Mouse (Mus musculus) intestine, embryonic 14.5 days (tissue): ENCODE measurements around the gene Trim71. TPM values are rescaled to one million over a fixed set of nuclear protein-coding genes. Genes with fewer than 3 reads are reported as not detected.

Experiments
- ATAC-seq: fragments of 200-750 bp; cut with Nextera tagmentation; replicated peaks from 2 replicates; pipeline ENCODE4 v1.8.0; 2017; ENCODE audit warnings: low read depth, moderate number of reproducible peaks, moderate TSS enrichment, moderate library complexity; ENCODE audit not compliant: low FRiP score, low TSS enrichment
- DNase-seq: peaks from one replicate; pipeline ENCODE4 v3.0.0-alpha.2; 2018; ENCODE audit warnings: low spot score
- H3K27ac ChIP-seq: fragments of 300-500 bp; sonication (generic); 2 replicates; pipeline ENCODE4 v1.5.1; 2014; ENCODE audit warnings: low read depth, mild to moderate bottlenecking, control low read depth
- H3K27me3 ChIP-seq: fragments of 300-500 bp; sonication (generic); replicated peaks from 2 replicates; pipeline ENCODE4 v1.6.1; 2014; ENCODE audit warnings: low read length, control low read depth; ENCODE audit not compliant: control insufficient read depth, insufficient read depth
- H3K36me3 ChIP-seq: fragments of 300-500 bp; sonication (generic); 2 replicates; pipeline ENCODE4 v1.6.1; 2014; ENCODE audit warnings: low read length, control low read depth; ENCODE audit not compliant: control insufficient read depth, insufficient read depth
- H3K4me1 ChIP-seq: fragments of 300-500 bp; sonication (generic); replicated peaks from 2 replicates; pipeline ENCODE4 v1.6.1; 2014; ENCODE audit warnings: low read length, control low read depth, mixed read lengths; ENCODE audit not compliant: control insufficient read depth, insufficient read depth
- H3K4me2 ChIP-seq: fragments of 300-500 bp; sonication (generic); 2 replicates; pipeline ENCODE4 v1.6.1; 2014; ENCODE audit warnings: low read length
- H3K4me3 ChIP-seq: fragments of 300-500 bp; sonication (generic); 2 replicates; pipeline ENCODE4 v1.5.1; 2014; ENCODE audit warnings: low read depth, low read length, control low read depth, mixed read lengths
- H3K9ac ChIP-seq: fragments of 300-500 bp; sonication (generic); 2 replicates; pipeline ENCODE4 v1.6.1; 2014; ENCODE audit warnings: mild to moderate bottlenecking, low read length
- H3K9me3 ChIP-seq: fragments of 300-500 bp; sonication (generic); 2 replicates; pipeline ENCODE4 v1.6.1; 2016; ENCODE audit warnings: low read length, control low read depth; ENCODE audit not compliant: control insufficient read depth
- WGBS: fragments of 180-500 bp; shearing (Covaris S2); extraction: QIAGEN DNeasy Blood & Tissue Kit; methylation state at CpG from one replicate; pipeline ENCODE4 v1.1.7; 2014; 5-methylcytosine and 5-hydroxymethylcytosine counted together
- polyA plus RNA-seq: library from polyadenylated mRNA; unstranded; fragments of >200 nt; fragmentation: Nextera tagmentation; extraction: Ambion mirVana; gene quantifications from 2 replicates; pipeline ENCODE4 v1.2.1, GENCODE M21; 2014

Gene Trim71
- polyA plus RNA-seq, 1 experiment from 2014 or later: 2.9 TPM

DNA sequence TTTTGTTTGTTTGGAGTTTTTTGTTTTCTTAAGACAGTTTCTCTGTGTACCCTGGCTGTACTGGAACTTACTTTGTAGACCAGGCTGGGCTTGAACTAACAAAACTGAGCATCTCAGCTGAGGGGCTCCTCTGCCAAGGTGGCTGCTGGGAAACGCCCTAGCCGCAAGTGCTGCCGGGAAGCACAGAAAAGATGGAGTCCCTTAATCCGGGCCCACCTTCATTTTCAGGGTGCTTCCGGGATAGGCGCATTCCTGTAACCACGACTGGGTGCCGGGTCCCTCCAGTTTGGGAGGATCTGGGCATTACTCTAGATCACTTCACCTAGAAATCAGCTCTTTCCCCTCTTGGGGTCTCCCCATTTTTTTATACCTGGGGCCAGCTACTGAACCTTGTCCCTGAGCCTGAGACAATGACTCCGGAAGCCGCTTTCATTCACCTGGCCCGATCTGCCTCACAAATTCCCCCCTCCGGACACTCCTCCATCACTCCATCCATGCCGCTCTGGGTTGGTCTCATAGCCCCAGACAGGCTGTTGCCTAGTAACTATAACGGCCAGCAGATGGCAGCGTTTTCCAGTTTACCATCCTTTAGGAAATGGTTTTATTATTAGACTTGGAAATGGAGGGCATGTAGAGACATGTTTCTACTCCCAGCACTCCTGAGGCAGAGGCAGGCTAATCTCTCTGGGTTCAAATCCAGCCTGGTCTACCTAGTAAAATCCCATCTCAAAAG lies 64.2 kb downstream of the Trim71 start:
- Histone ChIP-seq H3K9ac (no peak overlapping the region), H3K27me3 (no peaks in the 10 kb centered on the region), H3K36me3 (no peaks in the 10 kb centered on the region), H3K4me2 (no peak overlapping the region), H3K4me1 (no peaks in the 10 kb centered on the region), H3K9me3 (no peaks in the 10 kb centered on the region), H3K27ac (no peak overlapping the region), H3K4me3 (no peak overlapping the region)
- 19% methylated on average over 15 of the region's 15 CpGs for WGBS
- ATAC-seq (peak; percentile 33; the same call in 1 of the 2 replicates), DNase-seq (peak; percentile 75)

- no peak overlapping the region for H3K4me2 ChIP-seq
- H3K4me3 ChIP-seq: no peak overlapping the region
- no peak overlapping the region for H3K9ac ChIP-seq
- peak; percentile 99 for DNase-seq
- H3K27me3 ChIP-seq: no peaks in the 10 kb centered on the region
- peak; percentile 15; the same call in 1 of the 2 replicates for ATAC-seq
- H3K4me1 ChIP-seq: no peaks in the 10 kb centered on the region
- no peak overlapping the region for H3K27ac ChIP-seq
- no peaks in the 10 kb centered on the region for H3K36me3 ChIP-seq
- WGBS: 6% methylated on average over 11 of the region's 11 CpGs
- no peaks in the 10 kb centered on the region for H3K9me3 ChIP-seq
Measured at GRCm38 (mm10) chr9:114498218-114498617, 66.0 kb downstream of the Trim71 start.

DNA sequence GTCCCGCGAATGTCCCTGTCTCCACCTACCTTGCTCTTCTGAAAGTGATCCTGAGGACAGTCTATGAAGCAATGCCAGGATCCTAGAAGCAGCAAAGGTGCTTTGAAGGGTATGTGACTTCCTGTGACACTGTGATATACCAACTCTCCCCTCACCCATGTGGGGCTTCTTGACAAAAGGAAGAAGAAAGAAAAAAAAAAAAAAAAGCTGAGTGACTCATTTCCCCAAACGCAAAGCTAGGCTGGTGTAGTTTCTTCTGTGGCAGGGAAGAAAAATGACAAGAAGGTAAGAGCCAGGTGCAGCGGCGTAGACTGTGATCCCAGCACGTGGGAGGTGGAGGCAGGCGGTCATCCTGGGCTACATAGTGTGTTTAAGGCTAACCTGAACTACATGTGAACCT lies 67.7 kb downstream of the Trim71 start:
- Histone ChIP-seq H3K9ac (no peak overlapping the region), H3K9me3 (no peaks in the 10 kb centered on the region), H3K27me3 (no peaks in the 10 kb centered on the region), H3K4me2 (no peak overlapping the region), H3K27ac (no peak overlapping the region), H3K4me3 (no peak overlapping the region), H3K36me3 (no peaks in the 10 kb centered on the region), H3K4me1 (no peaks in the 10 kb centered on the region)
- no peak for DNase-seq
- ATAC-seq: no peak
- 79% methylated on average over 7 of the region's 7 CpGs for WGBS

- ATAC-seq: peak; percentile 79
Measured at GRCm38 (mm10) chr9:114487481-114488258, 76.5 kb downstream of the Trim71 start.

DNA sequence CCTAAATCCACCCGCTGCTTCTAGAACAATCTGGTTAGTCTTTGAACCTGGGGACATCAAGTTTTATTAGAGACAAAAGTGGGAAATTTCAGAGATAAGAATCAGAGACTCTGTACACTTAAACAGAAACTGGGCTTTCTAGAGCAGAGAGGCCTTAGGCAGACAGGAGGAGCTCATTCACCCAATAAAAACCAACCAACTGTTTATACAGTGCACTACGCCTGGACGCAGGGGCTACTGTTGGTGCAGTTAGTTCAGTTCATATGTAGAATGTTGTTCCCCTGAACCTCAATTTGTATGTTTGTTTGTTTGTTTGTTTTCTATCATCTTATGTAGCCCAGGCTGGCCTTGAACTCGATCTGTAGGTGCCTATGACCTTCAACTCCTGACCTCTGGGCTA lies 77.4 kb downstream of the Trim71 start:
- Histone ChIP-seq H3K27ac (no peak overlapping the region), H3K27me3 (no peaks in the 10 kb centered on the region), H3K4me1 (no peaks in the 10 kb centered on the region), H3K9me3 (no peaks in the 10 kb centered on the region), H3K4me3 (no peak overlapping the region), H3K9ac (no peak overlapping the region), H3K36me3 (no peaks in the 10 kb centered on the region), H3K4me2 (no peak overlapping the region)
- ATAC-seq (no peak), DNase-seq (no peak)
- 57% methylated on average over 4 of the region's 4 CpGs for WGBS

More at GRCm38 (mm10) chr9:114487481-114488258, 76.5 kb downstream of the Trim71 start:
- Histone ChIP-seq H3K9ac (no peak overlapping the region), H3K27me3 (no peaks in the 10 kb centered on the region), H3K4me1 (no peaks in the 10 kb centered on the region), H3K9me3 (no peaks in the 10 kb centered on the region), H3K27ac (0 out of 2 replicates have a peak overlapping the region, but pooled peaks have one; percentile 7), H3K4me2 (no peak overlapping the region), H3K36me3 (no peaks in the 10 kb centered on the region), H3K4me3 (no peak overlapping the region)
- no peak for DNase-seq
- 77% methylated on average over 23 of the region's 23 CpGs for WGBS

DNA sequence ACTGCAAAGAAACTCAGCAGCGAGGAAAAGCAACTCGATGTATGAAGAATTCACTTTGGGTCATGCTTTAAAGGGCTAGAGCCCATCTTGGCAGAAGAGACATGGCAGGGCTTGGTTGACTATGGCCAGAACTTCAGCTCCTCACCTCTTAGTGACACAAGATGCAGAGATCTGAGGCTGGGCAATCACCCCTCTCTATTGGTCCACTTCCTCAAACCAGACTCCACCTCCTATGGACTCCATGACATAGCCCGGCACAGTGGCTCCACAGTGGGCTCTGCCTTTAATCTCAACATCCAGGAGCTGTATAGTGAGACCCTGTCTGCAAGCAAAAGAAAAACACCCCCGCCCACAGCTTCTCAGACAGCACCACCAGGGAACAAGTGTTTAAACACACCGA lies 79.4 kb downstream of the Trim71 start:
- DNase-seq: no peak
- no peak overlapping the region for H3K27ac ChIP-seq
- H3K27me3 ChIP-seq: no peaks in the 10 kb centered on the region
- H3K9me3 ChIP-seq: no peaks in the 10 kb centered on the region
- no peaks in the 10 kb centered on the region for H3K4me1 ChIP-seq
- WGBS: 73% methylated on average over 5 of the region's 5 CpGs
- no peaks in the 10 kb centered on the region for H3K36me3 ChIP-seq
- H3K4me3 ChIP-seq: no peak overlapping the region
- H3K9ac ChIP-seq: no peak overlapping the region
- no peak overlapping the region for H3K4me2 ChIP-seq
- ATAC-seq: no peak

GRCm38 (mm10) chr9:114480940-114481339 lies 83.2 kb downstream of the Trim71 start:
- Histone ChIP-seq H3K27me3 (no peaks in the 10 kb centered on the region), H3K27ac (no peak overlapping the region), H3K9ac (no peak overlapping the region), H3K4me1 (no peaks in the 10 kb centered on the region), H3K4me3 (no peak overlapping the region), H3K4me2 (no peak overlapping the region), H3K36me3 (no peaks in the 10 kb centered on the region), H3K9me3 (no peaks in the 10 kb centered on the region)
- no peak for DNase-seq
- no peak for ATAC-seq
- 88% methylated on average over 3 of the region's 3 CpGs for WGBS

DNA sequence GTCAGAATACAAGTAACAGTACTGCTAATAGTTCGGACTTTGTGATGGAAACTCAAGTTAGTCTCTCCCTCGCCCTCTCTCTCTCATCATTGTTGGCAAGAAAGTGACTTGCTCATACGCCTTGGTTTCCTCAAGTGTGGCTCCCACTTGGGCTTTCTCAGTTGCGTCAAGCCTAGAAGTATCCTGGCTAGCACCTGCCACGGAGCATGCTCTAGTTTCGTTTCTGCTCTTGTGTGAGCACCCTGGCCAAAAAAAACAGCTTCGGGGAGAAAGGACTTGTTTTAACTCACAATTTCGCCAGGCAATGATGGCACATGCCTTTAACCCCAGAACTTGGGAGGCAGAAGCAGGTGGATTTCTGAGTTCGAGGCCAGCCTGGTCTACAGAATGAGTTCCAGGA lies 87.2 kb downstream of the Trim71 start:
- Histone ChIP-seq H3K4me1 (no peaks in the 10 kb centered on the region), H3K27me3 (no peaks in the 10 kb centered on the region), H3K4me2 (no peak overlapping the region), H3K36me3 (0 out of 2 replicates have a peak, but pooled peaks cover under 1% of the 10 kb centered on the region), H3K4me3 (no peak overlapping the region), H3K9ac (no peak overlapping the region), H3K9me3 (no peaks in the 10 kb centered on the region), H3K27ac (no peak overlapping the region)
- no peak for ATAC-seq
- WGBS: 94% methylated on average over 9 of the region's 9 CpGs
- no peak for DNase-seq
